Mouse (Mus musculus) lung, postnatal 0 days (tissue): ENCODE measurements around the gene Tmco1.

Experiments
- CTCF ChIP-seq: IDR thresholded peaks from 2 replicates; pipeline ENCODE4 v1.5.1; 2016; ENCODE audit warnings: antibody characterized with exemption, mild to moderate bottlenecking
- EP300 ChIP-seq: IDR thresholded peaks from 2 replicates; pipeline ENCODE4 v1.6.1; 2016; ENCODE audit warnings: antibody characterized with exemption, mild to moderate bottlenecking, control low read depth

GRCm38 (mm10) chr1:167271841-167272240 is 36.3 kb upstream of the Tmco1 start:
- TF ChIP-seq CTCF = no peak
- no peak for TF ChIP-seq EP300
